Mouse (Mus musculus) frontal cortex, adult (tissue): ENCODE results near the gene Rbl2.

Source experiments
- ATAC-seq: cut with Nextera tagmentation; 2 replicates; pipeline ENCODE4 v1.9.2; 2017; ENCODE audit warnings: mild to moderate bottlenecking, moderate library complexity, mixed read lengths; ENCODE audit not compliant: low TSS enrichment

Gene Rbl2

DNA sequence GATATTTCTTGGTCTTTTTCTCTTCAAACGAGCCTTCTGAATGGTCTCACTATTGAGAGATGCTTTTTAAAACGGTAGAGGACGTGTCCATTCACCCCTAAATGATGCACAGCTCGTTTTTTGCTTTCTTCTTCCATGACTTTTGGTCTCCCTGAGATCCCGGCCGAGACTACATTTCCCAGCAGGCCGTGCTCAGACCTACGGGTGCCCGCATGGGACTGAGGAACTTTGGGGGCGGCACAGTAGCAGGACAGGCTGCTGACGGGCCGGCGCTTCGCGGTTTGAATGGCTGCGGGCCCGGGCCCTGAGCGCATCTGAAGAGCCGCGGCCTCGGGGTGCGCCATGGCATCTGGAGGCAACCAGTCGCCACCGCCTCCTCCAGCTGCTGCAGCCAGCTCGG lies at the start of gene Rbl2:
Gene Rbl2 (plus strand): TSS at position 224 of the 400 bp plus-strand sequence.
- peak; percentile 93 for ATAC-seq

DNA sequence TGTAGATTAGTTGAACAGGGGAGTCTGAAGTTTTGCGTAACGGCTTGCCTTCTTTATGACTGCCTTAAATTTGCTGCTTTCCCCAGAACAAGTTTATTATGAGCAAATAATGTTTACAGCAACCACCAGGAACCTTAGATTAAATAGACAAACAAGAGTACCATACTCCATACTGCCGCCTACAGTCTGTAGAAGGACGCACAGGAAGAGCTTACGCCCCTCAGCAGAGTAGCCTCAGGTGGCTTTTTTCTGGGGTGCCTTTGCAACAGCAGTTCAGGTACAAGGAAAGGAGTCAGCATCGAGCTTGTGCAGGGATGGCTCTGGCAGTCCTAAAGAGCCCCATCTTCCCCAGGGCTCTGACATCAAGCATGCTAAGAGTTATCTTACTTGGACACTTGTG lies 35.4 kb upstream of the Rbl2 start:
- ATAC-seq, result peak; percentile 38; the same call in 1 of the 2 replicates

DNA sequence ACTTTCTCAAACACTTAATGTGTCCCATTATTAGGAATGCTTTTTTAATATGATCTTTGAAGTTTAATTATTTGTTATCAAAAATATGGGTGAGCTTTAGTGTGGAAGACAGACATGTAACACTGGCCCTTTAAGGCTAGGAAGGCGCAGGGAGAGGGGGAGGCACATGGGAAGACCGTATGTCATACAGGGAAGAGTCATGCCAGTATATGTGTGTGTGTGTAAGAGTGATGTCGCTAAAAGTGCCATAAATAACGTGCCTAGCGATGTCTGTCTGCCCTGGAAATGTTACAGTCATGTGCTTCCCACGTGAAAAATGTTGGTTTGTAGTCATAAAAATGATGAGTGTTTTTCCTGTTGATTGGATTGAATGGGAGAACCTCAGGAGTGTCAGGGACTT lies 33.0 kb upstream of the Rbl2 start:
- ATAC-seq, result 0 out of 2 replicates have a peak, but pooled peaks have one; percentile 38

DNA sequence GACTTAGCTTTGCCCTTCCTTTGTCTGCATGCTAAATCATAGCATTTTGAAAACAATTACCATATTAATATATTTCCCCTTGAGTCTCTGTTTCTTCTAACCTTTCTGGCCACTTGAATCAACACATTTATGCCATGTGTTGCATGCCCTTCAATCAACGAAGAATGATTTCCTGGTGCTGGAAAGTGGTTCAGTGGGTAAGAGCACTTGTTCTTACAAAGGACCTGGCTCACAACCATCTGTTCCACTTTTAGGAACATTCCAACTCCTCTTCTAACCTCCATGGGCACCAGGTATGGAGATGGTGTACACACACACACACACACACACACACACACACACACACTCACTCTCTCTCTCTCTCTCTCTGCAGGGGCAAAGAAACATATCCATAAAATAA lies 31.2 kb upstream of the Rbl2 start:
- no peak for ATAC-seq

DNA sequence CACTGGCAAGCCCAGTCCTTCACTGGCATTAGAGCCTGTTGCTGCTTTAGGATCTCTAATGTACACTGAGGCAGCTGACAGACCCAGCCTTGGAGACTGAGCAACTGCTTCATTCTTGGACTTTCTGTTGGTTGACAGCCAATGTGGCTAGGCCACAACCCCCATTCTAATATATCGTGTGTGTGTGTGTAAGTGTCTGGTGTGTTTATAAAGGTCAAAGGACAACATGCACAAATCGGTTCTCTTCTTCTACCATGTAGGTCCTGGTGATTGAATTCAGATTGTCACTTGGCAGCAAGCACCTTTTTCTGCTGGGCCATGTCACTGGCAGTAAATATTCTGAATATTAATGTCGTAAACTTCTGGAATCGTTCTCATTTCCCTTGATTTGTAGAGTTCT lies 23.5 kb upstream of the Rbl2 start:
- ATAC-seq, result no peak

DNA sequence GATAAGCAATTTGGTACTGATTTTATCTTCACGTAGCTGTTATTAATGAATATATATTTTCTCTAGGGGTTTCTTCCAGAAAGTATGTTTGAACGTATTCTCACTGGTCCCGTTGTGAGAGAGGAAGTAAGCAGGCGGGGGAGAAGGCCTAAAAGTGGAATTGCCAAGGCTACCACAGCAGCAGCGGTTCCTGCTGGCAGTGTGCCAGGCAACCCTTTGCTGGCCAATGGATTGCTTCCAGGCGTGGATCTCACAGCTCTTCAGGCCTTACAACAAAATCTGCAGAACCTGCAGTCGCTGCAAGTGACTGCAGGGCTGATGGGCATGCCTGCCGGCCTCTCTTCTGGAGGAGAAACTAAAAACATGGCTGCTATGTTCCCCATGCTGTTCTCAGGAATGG lies 18.8 kb upstream of the Rbl2 start:
- peak; percentile 50; the same call in 1 of the 2 replicates for ATAC-seq

DNA sequence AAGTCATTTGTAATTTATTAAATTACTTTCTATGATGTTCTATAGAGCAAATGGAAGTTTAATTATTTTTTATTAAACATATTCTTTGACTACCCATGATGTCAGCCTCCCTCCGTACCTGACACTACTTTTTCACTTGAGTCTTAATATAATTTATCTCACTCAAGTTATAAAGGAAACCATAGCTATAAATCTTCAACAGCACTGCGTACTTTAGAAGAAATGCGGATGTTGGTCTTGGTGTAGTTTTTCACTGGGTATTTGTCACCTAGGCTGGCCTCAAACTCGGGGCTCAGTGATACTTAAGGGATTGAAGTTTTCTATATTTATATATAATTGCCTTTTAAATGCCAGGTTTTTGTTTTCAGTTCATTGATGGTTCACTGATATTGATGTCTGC lies 15.4 kb upstream of the Rbl2 start:
- no peak for ATAC-seq

DNA sequence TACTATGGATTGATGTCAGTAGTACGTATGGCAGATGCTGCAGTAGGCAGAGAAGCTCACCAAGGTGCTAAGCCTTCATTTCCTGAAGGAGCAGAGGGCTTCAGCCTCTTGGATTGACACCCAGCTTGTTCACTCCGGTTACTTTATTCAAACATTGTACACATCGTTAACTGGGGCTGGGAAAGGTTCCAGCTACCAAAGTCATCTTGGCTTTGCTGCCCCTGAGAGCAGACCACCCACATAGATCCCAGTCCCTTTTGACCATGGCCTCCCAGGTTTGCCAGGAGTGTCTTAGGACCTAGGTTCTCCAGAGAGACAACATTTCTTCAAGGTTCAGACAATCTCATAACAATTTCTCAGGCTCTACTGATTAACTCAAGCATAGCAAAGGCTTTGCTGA lies 13.0 kb upstream of the Rbl2 start:
- no peak for ATAC-seq

DNA sequence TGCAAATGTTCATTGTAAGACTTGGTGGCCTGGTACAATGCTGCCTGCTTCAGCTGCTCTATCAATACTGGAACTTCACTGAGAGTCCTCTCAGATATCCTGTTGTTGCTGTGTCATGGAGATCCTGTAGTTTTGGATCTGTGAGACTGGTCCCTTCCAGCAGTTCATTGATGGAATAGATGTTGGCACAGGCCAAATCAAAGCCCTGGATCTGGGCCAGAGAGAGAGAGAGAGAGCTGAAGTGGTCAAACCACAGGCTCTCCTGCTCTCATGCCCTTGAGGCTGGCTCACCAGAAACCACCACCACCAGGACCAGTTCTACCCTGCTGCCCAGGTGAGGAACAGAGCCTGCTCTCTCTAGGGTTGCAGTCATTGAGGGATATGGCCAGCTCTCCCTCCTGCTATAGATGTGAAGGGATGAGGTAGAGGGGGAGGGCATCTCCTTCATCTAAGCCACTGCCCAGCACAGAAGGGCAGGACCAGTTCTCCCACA lies 10.7 kb upstream of the Rbl2 start:
- ATAC-seq, result no peak

DNA sequence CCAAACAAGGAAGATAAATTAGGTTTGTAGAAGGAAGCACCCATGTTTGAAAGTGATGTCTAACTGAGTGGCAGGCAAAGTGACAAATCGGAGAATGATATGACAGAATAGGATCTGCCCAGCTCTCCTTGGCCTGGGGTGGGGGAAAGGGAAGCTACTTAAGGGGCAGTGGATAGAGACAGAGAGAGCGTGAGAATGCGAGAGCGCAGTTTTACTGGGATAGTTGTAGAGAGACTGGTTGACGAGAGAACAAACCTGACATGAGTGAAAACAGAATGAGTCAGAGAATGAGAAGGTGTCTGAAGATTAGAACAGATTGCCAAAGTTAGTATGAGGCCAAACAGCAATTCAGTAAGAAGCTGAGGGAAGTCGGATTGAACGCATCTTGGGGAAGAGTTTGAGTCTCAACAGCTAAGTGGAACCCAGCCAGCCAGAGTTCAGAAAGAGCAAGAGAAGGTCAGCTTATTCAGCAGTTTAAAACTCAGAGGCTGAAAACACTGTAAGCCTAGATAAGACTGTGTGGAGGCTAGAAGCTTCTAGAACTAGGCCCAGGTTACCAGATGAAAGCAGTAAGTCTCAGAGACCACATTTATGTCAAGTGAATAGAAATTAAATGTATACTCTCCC lies 9.9 kb upstream of the Rbl2 start:
- ATAC-seq, result peak; percentile 57; the same call in 1 of the 2 replicates

DNA sequence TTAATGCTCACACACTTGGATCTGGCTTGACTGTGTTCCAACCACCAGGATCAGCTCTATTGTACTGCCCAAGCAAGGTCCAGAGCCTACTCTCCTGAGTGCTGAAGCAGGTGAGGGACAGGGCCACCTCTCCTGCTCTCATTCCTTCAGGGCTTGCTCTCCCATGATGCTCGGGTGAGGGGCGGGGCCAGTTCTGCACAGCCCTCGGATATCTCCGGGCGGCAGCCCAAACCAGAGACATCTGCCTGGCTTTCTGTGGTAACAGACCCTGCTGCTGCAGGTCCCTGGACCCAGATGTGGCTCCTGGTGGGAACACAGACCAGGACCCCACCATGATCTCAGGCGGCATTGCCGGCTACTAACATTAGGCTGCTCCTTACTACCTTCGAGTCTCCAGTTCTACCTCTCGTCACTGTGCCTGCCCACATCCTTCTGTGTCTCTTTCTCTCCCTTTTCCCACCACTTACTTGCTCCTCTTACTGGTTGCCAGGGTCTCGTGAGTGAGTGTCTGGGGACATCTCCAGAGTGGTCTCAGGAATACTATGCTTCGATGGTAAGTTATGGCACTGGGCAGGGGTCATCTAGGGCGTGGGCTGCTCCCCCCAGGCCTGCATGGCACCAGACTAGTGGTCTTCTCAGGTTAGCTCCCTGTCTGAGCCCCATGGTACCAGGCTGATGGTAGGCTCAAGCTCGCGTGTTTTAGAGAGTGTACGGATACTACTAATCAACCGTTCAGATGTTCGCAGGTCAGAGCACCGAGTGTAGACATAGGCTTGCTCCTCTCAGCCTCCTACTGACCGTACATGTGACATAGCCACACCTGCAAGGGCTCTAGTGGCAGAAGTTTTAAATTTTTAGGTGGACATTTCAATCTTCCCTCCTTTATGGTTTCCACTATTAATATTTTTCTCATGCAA lies 9.0 kb upstream of the Rbl2 start:
- ATAC-seq, result no peak

DNA sequence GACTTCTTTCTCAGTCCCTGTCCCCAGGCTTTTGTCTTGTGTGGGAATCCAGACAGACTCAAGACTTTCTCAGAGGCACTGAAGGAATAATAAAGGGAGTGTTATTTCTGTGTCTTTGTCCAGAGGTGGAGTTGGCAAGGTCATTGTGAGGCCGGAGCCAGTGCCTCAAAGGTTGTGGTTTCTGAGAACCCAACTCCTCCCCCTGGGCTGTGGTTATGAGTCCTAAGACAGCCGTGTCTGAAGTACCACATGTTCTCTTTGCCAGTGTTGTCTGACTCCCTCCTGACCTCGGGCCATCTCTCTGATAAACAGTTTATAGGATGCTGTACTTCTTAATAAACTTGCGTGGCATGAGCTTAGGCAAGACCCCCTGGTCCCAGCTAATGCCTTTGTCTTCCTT lies 4.7 kb upstream of the Rbl2 start:
- ATAC-seq, result no peak

DNA sequence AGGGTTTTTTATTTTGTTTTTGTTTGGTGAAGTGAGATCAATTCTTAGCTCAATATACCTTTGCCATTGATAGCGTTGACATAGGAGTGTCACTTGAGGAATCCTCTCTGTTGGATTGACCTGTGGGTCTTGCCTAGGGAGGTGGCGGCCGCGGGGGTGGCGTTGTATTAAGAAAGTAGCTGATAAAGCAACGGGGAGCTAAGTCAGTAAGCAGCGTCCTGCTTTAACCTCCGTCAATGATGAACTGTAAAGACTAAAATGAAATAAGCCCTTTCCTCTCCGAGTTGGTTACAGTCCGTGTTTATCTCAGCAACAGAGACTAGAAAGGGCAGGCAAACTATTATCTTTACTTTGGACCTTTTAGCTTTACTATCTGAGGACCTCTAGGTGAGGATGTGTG lies 450 bp upstream of the Rbl2 start:
- no peak for ATAC-seq

DNA sequence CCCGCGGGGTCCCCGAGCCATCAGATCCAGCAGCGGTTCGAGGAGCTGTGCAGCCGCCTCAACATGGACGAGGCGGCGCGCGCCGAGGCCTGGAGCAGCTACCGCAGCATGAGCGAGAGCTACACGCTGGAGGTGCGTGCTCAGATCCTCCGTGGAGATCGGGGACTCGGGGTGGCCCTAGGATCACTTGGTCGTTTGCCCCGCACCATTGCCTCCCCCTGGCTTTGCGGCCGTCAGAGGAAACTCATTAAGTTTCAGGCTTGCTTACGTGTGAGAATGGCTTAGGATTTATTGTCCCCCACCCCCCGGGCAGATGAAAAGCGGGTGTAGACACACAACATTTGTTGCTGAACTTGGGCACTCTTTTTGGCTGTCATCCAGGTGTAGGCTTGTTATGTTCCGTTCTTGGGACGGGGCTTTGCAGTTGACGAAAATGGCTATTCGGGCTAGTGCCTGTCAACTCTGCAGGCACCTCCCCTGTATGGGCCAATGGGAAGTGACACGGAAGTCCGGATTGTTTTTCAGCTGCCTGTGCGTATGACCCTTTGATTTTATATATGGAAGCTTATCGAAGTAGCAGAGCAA lies 510 bp downstream of the Rbl2 start:
- peak; percentile 73 for ATAC-seq

DNA sequence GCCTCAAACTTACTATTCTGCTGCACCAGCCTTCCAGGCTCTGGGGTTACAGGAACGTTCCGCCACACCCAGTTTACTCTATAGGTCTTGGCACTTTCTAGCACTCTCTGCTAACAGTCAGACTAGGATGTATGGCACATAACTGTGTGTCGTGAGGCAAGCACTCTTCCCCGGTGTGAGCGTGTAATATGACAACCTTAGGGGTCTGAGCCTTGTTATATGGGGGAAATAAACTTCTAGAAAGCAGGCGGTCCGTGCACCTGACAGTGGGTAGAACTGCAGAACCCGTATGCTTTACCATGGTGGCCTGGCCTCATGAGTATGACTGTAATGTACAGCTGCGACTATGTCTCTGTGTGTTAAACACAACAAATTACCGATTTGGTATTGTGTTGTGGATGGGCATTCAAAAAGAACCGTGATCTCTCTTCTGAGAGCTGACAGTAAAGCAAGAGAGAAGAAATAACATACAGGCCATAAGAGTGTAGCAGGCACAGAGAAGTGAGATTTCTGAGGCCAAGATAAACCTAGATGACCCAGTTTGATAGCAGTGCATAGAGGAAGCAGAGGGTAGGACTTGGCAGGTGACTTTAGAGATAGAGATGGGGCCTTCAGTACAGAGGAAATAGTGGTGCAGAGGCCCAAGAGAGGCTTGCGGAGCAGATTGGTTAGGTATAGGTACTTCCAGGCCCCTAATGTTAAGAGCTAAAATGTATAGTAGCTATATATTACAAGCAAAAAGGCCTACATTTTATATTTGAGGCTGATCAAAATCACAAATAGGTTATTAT lies 7.4 kb downstream of the Rbl2 start:
- no peak for ATAC-seq

DNA sequence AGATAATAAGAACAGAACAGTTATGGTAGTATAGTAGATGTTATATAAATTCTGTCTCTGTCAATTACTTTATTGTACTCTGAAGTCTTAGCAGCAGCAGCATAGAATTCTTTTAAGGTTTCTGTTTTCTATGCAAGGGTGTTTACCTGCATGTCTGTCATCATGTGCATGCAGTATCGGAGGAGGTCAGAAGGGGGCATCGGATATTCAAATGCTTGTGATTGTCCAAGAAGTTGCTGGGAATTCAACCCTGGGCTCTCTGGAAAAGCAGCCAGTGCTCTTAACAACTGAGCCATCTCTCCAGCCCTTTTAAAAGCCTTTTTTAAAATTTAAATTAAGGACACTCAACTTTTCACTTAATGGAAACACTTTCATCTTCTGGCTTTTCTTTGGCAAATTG lies 9.8 kb downstream of the Rbl2 start:
- ATAC-seq, result no peak

DNA sequence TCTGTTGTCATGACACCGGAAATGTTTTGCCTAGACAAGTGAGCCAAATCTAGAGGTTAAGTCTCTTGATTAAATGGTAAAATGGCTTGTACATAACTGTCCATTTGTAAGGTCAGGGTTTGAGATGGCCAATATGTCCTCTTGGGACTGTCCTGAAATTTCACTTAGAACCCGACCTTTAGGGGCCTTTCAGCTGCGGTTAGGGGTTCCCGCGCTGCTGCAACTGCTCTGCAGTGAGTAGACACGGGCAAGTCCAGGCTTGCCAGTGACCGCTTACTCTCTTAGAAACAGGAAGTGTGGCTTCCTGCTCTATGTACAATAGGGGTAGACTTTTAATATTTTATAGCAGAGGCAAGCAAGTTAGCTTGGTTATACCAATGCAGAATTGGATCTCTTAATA lies 12.1 kb downstream of the Rbl2 start:
- no peak for ATAC-seq

DNA sequence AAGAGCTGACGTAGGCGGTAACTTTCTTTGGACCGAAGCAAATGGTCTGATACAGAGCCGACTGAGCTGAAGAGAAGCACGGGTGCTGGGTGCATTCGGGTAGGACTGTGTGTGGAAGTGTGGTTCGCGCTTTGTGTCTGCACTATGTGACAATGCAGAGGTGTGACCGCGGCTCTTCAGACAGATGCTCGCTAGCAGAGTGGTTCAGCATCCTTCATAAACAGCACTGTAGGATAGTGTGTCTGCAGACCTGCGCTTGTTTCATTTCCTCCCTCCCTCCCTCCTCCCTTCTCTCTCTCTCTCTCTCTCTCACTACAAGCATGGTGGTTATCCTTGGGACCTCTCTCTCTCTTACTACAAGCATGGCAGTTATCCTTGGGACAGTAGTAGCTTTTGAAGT lies 12.6 kb downstream of the Rbl2 start:
- no peak for ATAC-seq

DNA sequence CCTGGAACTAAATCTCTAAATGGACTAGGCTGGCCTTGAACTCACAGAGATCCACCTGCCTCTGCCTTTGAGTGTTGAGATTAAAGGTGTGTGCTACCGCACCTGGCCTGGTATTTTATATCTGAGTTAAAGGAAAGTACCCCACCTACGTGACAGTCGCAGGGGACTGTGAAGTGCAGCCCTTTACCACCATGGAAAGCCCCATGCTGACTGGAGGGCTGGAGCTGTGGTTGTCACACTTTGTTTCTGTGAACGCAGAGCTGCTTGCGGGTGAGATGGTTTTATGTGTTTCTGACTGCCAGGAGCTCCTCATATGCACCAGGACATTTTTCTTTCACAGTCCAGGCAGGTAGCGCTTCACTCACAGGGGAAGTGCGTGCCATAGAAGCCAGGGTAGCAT lies 18.6 kb downstream of the Rbl2 start:
- ATAC-seq, result no peak

DNA sequence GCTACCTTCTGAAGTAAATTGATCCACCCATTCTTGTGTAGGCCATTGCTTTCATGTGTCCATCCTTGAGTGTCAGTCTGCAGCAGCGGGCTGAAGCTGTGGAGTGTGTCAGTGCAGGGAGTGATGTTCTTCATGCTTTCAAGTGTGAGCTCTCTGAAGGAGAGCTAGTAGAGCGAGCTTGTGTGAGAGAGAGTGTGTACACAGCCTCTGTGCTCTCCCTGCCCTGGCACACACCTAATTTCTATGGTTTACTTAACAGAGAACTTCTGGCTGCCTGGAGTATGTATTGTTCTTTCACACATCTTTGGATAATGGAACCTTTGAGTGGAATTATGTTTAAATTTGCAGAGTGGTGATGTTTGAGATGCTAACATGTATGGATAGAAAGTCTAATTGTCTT lies 19.7 kb downstream of the Rbl2 start:
- ATAC-seq, result no peak

DNA sequence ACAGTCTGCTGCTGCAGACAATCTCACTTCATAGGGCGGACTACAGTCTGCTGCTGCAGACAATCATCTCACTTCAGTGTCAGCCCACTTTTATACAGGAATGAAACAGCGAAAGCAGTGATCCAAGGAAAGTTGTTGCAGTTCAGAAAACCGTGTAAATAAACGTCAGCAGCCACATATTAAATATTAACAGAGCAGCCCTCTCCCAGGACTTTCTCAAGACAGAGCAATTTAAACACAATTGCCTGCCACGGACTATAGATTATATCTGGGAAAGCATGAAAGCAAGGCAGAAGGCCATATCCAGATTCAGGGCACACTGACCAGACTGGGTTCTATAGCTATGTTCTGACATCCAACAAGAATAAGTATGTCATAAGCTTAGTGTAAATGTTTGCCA lies 24.3 kb downstream of the Rbl2 start:
- ATAC-seq, result no peak

DNA sequence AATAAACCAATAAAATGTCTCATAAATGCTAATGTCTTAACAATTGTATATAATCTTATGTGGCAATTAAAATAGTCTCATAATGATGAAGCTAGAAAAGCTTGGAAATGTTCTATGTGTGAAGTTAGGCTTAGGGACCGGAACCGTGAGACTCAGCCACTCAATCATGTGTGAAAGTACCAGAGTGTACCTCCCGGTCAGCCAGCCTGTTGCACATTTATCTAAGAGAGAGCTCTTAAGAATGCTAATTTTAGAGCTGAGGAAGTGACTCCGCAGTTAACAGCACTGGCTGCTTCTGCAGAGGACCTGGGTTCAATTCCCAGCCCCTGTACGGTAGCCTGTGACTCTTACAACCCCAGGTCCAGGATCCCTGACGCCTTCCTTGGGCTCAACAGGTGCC lies 28.2 kb downstream of the Rbl2 start:
- ATAC-seq, result no peak
